Mouse (Mus musculus) lung, embryonic 14.5 days (tissue): ENCODE results near the gene C1qtnf5. TPM values are rescaled to one million over a fixed set of nuclear protein-coding genes. Genes with fewer than 3 reads are reported as not detected.

Source experiments
- ATAC-seq: fragments of 200-750 bp; cut with Nextera tagmentation; 2 replicates; pipeline ENCODE4 v1.8.0; 2017; ENCODE audit warnings: mild to moderate bottlenecking, moderate TSS enrichment, moderate library complexity; ENCODE audit not compliant: insufficient read depth
- DNase-seq: peaks from one replicate; pipeline ENCODE4 v3.0.0-alpha.2; 2015
- H3K27ac ChIP-seq: fragments of 300-500 bp; sonication (generic); 2 replicates; pipeline ENCODE4 v1.5.1; 2014; ENCODE audit warnings: low read depth, mild to moderate bottlenecking, moderate library complexity
- H3K27me3 ChIP-seq: fragments of 300-500 bp; sonication (generic); 2 replicates; pipeline ENCODE4 v1.6.1; 2014; ENCODE audit warnings: low read length, control low read depth; ENCODE audit not compliant: insufficient read depth
- H3K36me3 ChIP-seq: fragments of 300-500 bp; sonication (generic); 2 replicates; pipeline ENCODE4 v1.6.1; 2014; ENCODE audit warnings: control low read depth; ENCODE audit not compliant: insufficient read depth
- H3K4me1 ChIP-seq: fragments of 300-500 bp; sonication (generic); 2 replicates; pipeline ENCODE4 v1.6.1; 2014; ENCODE audit warnings: antibody characterized with exemption, control low read depth; ENCODE audit not compliant: insufficient read depth
- H3K4me2 ChIP-seq: fragments of 300-500 bp; sonication (generic); 2 replicates; pipeline ENCODE4 v1.6.1; 2014; ENCODE audit warnings: mild to moderate bottlenecking
- H3K4me3 ChIP-seq: fragments of 300-500 bp; sonication (generic); 2 replicates; pipeline ENCODE4 v1.5.1; 2014; ENCODE audit warnings: low read depth, low read length
- H3K9ac ChIP-seq: fragments of 300-500 bp; sonication (generic); 2 replicates; pipeline ENCODE4 v1.6.1; 2014
- H3K9me3 ChIP-seq: fragments of 300-500 bp; sonication (generic); 2 replicates; pipeline ENCODE4 v1.6.1; 2016; ENCODE audit warnings: low read depth, low read length, control low read depth
- CTCF ChIP-seq: IDR thresholded peaks from 2 replicates; pipeline ENCODE4 v1.5.1; 2016; ENCODE audit warnings: antibody characterized with exemption, low read depth
- WGBS: fragments of 180-500 bp; shearing (Covaris S2); extraction: QIAGEN DNeasy Blood & Tissue Kit; methylation state at CpG from one replicate; pipeline ENCODE4 v1.1.7; 2014; 5-methylcytosine and 5-hydroxymethylcytosine counted together
- polyA plus RNA-seq: library from polyadenylated mRNA; unstranded; fragments of >200 nt; fragmentation: Nextera tagmentation; extraction: Ambion mirVana; gene quantifications from 2 replicates; pipeline ENCODE4 v1.2.1, GENCODE M21; 2014

C1qtnf5 gene
- polyA plus RNA-seq = 4.7 and 5.0 TPM in 2 replicates

- Histone ChIP-seq H3K27me3 (no peaks in the 10 kb centered on the region), H3K4me3 (peak within 1 kb of the TSS; percentile 27), H3K4me1 (peaks cover 27% of the 10 kb centered on the region), H3K9ac (peak within 1 kb of the TSS; percentile 20; the same call in 1 of the 2 replicates), H3K36me3 (peaks cover 47% of the 10 kb centered on the region), H3K4me2 (peak within 1 kb of the TSS; percentile 59), H3K27ac (peak within 1 kb of the TSS; percentile 91), H3K9me3 (no peaks in the 10 kb centered on the region)
- WGBS = 21% methylated on average over 8 of the region's 8 CpGs
- peak; percentile 15; the same call in 1 of the 2 replicates for TF ChIP-seq CTCF
- ATAC-seq (peak; percentile 85), DNase-seq (peak; percentile 95)
Observed at GRCm38 (mm10) chr9:44107110-44107509, at the start of gene C1qtnf5. Gene C1qtnf5 (plus strand): TSS chr9:44107245.

DNA sequence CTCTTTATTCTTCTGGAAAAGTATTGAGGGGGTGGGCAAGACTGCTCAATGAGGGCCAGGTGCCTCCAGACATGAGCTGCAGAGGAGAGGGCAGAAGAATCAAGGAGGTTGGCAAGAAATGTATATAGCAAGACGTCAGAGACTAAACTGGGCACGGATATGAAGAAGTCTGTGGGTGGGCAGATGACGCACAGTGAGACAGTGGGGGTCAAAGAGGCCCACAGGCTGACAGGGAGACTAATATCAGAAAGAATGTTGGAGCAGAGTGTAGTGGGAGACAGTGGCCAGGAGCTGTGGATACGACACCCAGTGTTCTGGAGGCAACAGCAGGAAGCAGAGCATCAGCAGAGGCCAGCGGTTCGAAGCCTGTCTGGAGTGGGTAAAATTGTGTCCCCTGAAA is 48.4 kb upstream of the C1qtnf5 start:
- DNase-seq = no peak
- Histone ChIP-seq H3K9ac (no peak overlapping the region), H3K4me2 (no peak overlapping the region), H3K27me3 (no peaks in the 10 kb centered on the region), H3K9me3 (no peaks in the 10 kb centered on the region), H3K4me1 (no peaks in the 10 kb centered on the region), H3K4me3 (no peak overlapping the region), H3K27ac (no peak overlapping the region), H3K36me3 (no peaks in the 10 kb centered on the region)
- no peak for ATAC-seq
- TF ChIP-seq CTCF = no peak
- WGBS = 68% methylated on average over 6 of the region's 6 CpGs

DNA sequence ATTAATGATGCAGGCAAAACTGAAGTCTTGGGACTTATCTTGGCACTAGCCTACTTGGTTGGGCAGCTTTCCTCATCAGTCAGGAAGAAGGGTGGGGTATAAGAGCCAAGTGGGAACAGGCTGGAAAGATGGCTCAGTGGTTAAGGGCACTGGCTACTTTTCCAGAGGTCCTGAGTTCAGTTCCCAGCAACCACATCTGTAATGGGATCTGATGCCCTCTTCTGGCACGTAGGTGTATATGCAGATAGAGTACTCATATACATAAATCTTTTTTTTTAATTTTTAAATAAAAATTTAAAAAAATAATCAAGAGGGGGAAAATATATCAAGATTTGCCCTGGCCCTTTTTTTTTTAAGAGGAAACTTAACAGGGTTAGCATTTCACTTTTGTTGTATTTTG is 41.9 kb upstream of the C1qtnf5 start:
- H3K4me2 ChIP-seq = no peak overlapping the region
- H3K4me1 ChIP-seq = 0 out of 2 replicates have a peak, but pooled peaks cover 5% of the 10 kb centered on the region
- H3K9ac ChIP-seq = no peak overlapping the region
- no peaks in the 10 kb centered on the region for H3K36me3 ChIP-seq
- H3K4me3 ChIP-seq = no peak overlapping the region
- DNase-seq (no peak), ATAC-seq (no peak)
- 21% methylated on average over 1 of the region's 1 CpGs for WGBS
- H3K27me3 ChIP-seq = no peaks in the 10 kb centered on the region
- no peak overlapping the region for H3K27ac ChIP-seq
- TF ChIP-seq CTCF = peak; percentile 24
- H3K9me3 ChIP-seq = no peaks in the 10 kb centered on the region

- Histone ChIP-seq H3K9me3 (no peaks in the 10 kb centered on the region), H3K9ac (peak within 1 kb of the TSS; percentile 50), H3K27me3 (no peaks in the 10 kb centered on the region), H3K36me3 (no peaks in the 10 kb centered on the region), H3K4me1 (0 out of 2 replicates have a peak, but pooled peaks cover 8% of the 10 kb centered on the region), H3K4me3 (peak within 1 kb of the TSS; percentile 44), H3K27ac (no peak within 1 kb of the TSS), H3K4me2 (peak within 1 kb of the TSS; percentile 87)
- peak; percentile 97 for ATAC-seq
- under 1% methylated on average over 37 of the region's 38 CpGs for WGBS
- DNase-seq = peak; percentile 99
- TF ChIP-seq CTCF = peak; percentile 84
Observed at GRCm38 (mm10) chr9:44066785-44067225, 40.2 kb upstream of the C1qtnf5 start, which contains the start of gene Usp2. Gene Usp2 (plus strand): TSS chr9:44067021.

- Histone ChIP-seq H3K9me3 (no peaks in the 10 kb centered on the region), H3K4me2 (peak overlapping the region; percentile 87), H3K36me3 (no peaks in the 10 kb centered on the region), H3K27ac (no peak overlapping the region), H3K27me3 (no peaks in the 10 kb centered on the region), H3K4me1 (0 out of 2 replicates have a peak, but pooled peaks cover 10% of the 10 kb centered on the region), H3K4me3 (peak overlapping the region; percentile 44), H3K9ac (peak overlapping the region; percentile 50)
- DNase-seq (peak; percentile 52), ATAC-seq (no peak)
- WGBS = 4% methylated on average over 15 of the region's 15 CpGs
- no peak for TF ChIP-seq CTCF
Observed at GRCm38 (mm10) chr9:44067241-44067959, 39.6 kb upstream of the C1qtnf5 start.

- no peak overlapping the region for H3K4me2 ChIP-seq
- no peak overlapping the region for H3K9ac ChIP-seq
- 80% methylated on average over 6 of the region's 6 CpGs for WGBS
- TF ChIP-seq CTCF = no peak
- no peak for ATAC-seq
- no peaks in the 10 kb centered on the region for H3K27me3 ChIP-seq
- no peak overlapping the region for H3K27ac ChIP-seq
- no peak overlapping the region for H3K4me3 ChIP-seq
- H3K4me1 ChIP-seq = 0 out of 2 replicates have a peak, but pooled peaks cover 10% of the 10 kb centered on the region
- H3K36me3 ChIP-seq = no peaks in the 10 kb centered on the region
- DNase-seq = no peak
- no peaks in the 10 kb centered on the region for H3K9me3 ChIP-seq
Observed at GRCm38 (mm10) chr9:44067960-44068330, 39.1 kb upstream of the C1qtnf5 start.

DNA sequence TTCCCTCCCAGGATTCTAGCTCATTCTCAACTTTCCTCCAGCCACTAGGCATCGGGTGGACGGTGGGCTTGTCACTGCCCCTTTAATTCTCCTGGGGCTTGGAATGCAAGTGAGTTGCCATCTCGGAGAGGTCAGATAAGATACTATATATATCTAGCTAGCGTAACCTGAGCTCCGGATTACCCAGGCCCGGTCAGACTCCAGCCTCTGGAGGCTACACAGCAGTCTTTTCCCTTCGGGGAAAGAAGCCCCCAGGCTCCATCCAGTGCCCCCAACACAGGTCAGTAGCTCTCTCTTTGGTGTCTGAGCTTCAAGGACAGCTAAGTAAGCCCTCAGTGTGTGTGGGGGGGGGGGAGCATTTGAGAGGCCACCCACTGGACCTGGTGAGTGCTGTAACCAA is 37.8 kb upstream of the C1qtnf5 start:
- ATAC-seq (no peak), DNase-seq (no peak)
- no peak overlapping the region for H3K27ac ChIP-seq
- H3K36me3 ChIP-seq = no peaks in the 10 kb centered on the region
- H3K4me3 ChIP-seq = no peak overlapping the region
- no peak overlapping the region for H3K4me2 ChIP-seq
- WGBS = 8% methylated on average over 7 of the region's 7 CpGs
- no peaks in the 10 kb centered on the region for H3K9me3 ChIP-seq
- no peak for TF ChIP-seq CTCF
- H3K9ac ChIP-seq = no peak overlapping the region
- H3K27me3 ChIP-seq = no peaks in the 10 kb centered on the region
- 0 out of 2 replicates have a peak, but pooled peaks cover 10% of the 10 kb centered on the region for H3K4me1 ChIP-seq
